Mouse (Mus musculus) heart, adult 10 weeks (tissue): Measurements from ENCODE around the gene Neurl2. TPM values are rescaled to one million over a fixed set of nuclear protein-coding genes. Genes with fewer than 3 reads are reported as not detected.

Source experiments
- polyA plus RNA-seq: library from polyadenylated mRNA; stranded (reverse); fragments of 350-450 nt; fragmentation: Illumina TruSeq; extraction: RNeasy Lipid Tissue Mini Kit (QIAGEN cat#74804); gene quantifications from one replicate; pipeline ENCODE4 v1.2.3, GENCODE M21; 2014; ENCODE audit warnings: low read depth, low replicate concordance

Gene Neurl2
- 44.6 TPM for polyA plus RNA-seq

DNA sequence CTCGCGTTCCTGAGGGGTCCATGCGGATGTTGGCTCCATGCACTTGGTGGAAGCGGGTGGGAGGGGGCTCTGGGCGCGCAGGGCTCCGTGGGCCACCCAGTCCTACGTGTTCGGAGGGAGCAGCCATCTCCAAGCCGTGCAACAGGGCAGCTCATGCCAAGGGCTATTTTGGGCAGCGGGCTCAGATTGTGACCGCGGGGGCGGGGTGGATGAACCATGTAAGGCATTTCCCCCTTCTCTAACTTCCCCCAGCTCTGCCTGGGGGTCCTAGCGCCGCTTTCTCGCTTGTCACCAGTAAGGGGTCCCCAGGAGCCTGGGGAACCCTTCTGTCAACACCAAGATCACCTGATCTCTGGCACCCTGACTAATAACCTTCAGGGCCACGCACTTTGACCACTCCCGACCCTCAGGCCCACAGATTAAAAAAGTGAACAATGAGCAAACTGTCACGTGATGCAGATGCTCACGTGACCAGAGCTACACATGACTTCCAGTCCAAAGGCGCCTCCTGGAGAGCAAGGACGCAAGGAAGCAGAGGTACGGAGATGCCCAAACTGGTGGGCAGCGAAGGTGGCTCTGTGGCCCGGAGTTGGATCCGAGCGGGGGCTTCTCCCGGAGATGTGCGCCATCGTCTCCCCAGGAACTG, at the start of gene Neurl2:
Neurl2 (minus strand) TSS at position 143 of the 646 bp plus-strand sequence.

DNA sequence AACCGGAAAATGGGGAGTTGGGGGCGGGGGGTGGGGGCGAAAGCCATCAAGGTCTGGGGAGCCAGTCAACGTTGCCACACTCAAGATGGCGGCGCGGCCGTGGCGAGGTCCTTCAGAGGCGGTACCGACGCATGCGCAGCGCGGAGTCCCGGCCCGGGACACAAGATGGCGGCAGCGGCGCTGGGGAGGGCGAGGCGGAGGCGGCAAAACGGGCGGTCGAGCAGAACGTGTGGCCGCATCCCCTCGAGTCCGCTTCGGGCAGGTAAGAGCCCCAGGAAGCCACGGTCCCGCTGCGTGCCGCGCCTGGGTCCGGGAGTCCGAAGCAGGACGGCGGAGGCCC, 45.9 kb upstream of the Neurl2 start, which contains the start of gene Pcif1:
Pcif1 (plus strand) TSS at position 77 of the 340 bp plus-strand sequence.

DNA sequence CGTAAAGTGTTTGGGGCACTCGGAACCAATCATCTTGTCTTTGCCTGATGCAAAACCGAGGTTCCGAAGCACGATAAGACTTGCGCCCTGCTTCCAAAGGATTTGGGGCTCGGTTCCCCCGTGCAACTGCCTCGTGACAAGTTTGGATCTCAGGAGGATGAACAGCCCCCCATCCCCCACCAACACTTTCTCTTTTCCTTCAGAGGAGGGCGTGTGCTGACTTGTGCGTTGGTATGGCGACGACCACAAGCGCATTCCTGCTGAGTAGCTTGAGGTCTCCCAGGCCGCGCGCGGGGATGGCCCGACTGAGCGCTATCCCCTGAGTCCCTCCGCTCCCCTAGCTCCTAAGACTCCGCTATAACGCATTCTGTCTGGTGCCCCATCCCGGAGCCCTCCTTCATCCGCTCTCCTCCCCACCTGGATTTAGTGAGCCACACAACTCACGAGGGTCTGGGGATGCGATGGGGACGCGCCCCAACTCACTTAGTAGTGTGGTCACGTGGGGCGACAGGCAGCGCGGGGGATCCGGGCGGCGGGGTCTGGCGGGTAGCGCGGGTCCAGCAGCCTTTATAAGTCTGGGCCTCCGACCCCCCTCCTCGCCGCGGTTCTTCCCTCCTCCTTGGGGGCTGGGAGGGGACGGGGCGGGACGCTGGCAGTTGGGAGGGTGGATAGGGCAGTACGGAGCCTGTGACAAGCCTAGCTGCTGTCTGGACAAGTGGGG, 24.0 kb upstream of the Neurl2 start, which contains the start of gene Pltp:
Pltp (minus strand) TSS at position 611 of the 721 bp plus-strand sequence.

DNA sequence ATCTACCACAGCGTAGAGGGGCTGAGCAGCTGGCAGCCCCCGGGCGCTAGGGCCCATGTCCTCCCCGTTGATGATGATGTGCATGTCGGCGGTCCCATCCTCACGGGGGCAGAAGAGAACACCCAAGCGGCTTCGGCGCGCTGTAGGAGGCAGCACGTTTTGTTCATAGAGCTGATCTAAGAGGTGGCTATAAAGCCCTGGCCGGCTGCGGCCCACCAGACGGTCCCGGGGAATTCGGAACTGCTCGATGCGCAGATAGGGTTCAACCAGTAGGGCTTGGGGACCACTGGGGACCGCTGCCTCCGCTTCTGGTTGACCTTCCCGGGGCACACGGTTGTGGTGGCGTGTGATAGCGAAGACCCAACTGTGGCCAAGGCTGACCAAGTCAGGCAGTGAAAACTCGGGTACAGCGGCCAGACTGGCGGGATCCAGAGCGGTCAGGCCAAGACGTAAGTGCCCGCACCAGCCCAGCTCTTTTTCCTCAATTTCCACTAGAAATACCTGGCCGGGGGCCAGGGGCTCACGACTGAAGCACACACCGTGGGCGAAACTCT, 431 bp downstream of the Neurl2 start, which contains the start of gene Ctsa:
Ctsa (plus strand) TSS at position 126 of the 554 bp plus-strand sequence.

DNA sequence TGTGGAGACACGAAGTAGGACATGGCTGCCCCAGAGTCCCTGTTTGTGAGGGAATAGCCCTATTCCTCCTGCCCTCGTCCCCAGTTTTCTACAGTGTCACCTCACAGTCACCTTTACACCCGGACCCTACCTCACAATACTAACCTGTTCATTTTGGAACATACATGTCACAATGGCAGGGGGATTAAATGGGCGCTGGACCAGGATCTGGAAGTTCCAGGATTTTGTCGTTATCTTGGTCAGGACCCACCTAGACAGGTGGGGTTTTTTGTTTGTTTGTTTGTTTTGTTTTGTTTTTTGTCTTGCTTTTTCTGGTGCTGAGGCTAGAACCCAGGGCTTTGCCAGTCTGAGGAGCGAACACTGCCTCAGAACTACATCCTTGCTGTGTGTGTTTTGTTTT, 4.8 kb downstream of the Neurl2 start, which contains the start of gene Spata25:
Spata25 (minus strand) TSS at position 101 of the 400 bp plus-strand sequence.

DNA sequence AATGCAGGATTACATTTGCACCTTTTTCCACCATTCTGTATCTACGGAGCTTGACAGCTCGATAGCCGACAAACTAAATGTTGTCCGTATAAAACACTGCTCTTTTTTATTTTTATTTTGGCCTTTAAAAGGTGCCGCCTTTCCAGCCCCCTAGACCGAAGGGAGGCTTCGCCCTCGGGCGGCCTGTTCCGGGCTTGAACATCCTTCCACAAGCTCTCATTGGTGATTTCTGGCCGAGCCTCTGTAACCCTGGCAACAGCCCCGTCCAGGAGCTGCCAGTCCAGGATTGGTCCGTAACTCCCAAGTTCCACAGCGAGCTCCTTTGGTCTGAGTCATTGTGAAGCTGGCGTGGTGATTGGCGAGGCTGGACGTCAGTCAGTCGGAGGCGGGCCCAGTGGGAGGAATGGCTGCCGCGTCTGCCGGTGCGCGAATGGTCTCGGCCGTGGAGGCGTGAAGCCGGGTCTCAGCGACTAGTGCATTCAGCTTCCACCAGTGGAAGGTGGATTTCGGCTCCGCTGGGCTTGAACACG, 10.6 kb downstream of the Neurl2 start, which contains the start of gene Zswim1:
Zswim1 (plus strand) TSS at position 51 of the 530 bp plus-strand sequence.

DNA sequence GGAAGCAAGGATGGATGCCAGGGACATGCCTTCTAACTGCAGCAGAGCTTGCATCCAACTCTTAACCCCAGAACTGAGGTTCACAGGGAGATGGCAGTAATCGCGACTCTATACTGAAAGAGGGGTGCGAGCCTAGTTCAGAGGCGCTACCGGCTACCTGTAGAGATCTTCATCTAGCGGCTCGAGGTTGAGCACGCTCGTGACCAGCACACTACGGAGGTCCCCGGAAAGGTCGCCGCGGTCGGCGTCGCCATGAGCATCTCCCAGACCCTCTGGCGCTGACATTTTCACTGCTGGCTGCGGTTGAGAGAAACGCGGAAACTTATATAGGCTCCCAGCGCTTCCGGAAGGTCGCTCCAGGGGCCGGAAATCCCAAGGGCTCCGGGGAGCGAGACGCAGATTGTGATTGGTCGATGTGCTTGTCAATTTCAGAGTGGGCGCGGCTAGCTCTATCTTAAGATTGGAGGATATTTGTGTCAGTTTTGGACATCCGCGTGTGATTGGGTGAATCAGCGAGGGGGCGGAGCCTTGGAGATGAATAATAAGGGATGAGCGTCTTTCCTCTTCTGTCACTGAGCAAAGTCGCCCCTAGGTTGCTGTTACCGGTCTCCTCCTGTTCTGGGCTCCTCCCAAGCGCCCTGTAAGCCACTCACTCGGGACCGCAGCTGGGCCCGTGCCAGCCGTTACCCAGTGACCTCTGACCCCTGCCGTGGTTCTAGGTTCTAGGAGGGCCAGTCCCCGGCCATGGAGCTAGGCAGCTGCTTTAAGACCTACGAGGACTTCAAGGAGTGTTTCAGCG, 28.5 kb downstream of the Neurl2 start, which contains the start of the genes Acot8 and Zswim3:
Acot8 (minus strand) TSS at position 350 of the 799 bp plus-strand sequence.
Zswim3 (plus strand) TSS at position 566 of the 799 bp plus-strand sequence.

DNA sequence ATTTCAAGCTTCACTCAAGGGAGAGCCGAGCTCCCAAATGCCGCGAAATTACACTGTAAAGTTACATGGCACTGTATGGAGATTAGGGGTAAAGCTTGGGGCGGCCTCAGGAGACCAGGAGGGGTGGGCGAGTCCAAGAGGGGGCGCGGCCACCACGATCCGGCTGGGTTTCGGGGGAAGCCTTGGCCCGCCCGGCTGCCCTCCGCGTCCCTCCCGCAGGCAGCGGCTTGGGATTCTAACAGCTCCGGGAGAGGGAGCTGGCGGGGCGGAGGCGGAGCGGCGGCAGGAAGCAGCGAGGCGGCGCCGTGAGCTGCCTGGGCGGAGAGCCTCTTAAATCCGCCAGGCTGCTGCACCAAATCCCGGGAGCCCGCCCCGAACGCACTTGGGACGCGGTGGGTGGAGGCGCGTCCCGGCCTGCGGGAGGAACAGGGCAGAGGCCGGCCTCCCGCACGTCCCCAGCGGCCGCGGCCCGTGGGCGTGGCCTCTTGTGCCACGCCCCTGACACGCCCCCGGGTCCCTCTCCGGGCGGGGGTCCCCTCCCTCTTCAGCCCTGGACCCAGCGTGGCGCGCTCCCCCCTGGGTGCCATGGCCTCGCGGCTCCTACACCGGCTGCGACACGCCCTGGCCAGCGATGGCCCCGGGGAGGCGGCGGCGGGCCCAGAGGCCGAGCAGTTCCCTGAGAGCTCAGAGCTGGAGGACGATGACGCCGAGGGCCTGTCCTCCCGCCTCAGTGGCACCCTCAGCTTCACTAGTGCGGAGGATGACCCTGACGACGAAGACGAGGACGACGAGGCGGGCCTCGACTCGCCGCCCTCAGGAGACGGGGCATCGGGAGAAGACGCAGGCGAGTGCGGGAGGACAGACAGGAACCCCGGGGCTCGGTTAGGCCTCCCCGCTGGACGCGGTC, 47.5 kb downstream of the Neurl2 start, which contains the start of gene Snx21:
Snx21 (plus strand) TSS at position 343 of the 907 bp plus-strand sequence.

Other genes starting within 250 kb of the Neurl2 start
- not detected for gene Wfdc6a, start 248.0 kb downstream of the Neurl2 start, polyA plus RNA-seq
- gene Eppin, start 239.9 kb downstream of the Neurl2 start, polyA plus RNA-seq, result not detected
- gene Wfdc6b, start 219.9 kb downstream of the Neurl2 start, polyA plus RNA-seq, result not detected
- not detected for gene Wfdc8, start 219.8 kb downstream of the Neurl2 start, polyA plus RNA-seq
- gene Wfdc16, start 194.7 kb downstream of the Neurl2 start, polyA plus RNA-seq, result not detected
- gene Wfdc10, start 177.4 kb downstream of the Neurl2 start, polyA plus RNA-seq, result not detected
- gene Wfdc9, start 176.9 kb downstream of the Neurl2 start, polyA plus RNA-seq, result not detected
- not detected for gene Wfdc11, start 159.4 kb downstream of the Neurl2 start, polyA plus RNA-seq
- not detected for gene Wfdc13, start 148.3 kb downstream of the Neurl2 start, polyA plus RNA-seq
- gene Spint4, start 135.0 kb downstream of the Neurl2 start, polyA plus RNA-seq, result not detected
- not detected for gene Spint5, start 118.2 kb downstream of the Neurl2 start, polyA plus RNA-seq
- 1.5 TPM for gene Wfdc3, start 87.5 kb downstream of the Neurl2 start, polyA plus RNA-seq
- 21.1 TPM for gene Dnttip1, start 87.5 kb downstream of the Neurl2 start, polyA plus RNA-seq
- 0.86 TPM for gene Ube2c, start 63.6 kb downstream of the Neurl2 start, polyA plus RNA-seq
- not detected for gene Tnnc2, start 53.5 kb downstream of the Neurl2 start, polyA plus RNA-seq
- gene Snx21, start 47.6 kb downstream of the Neurl2 start, polyA plus RNA-seq, result 26.6 TPM
- gene Acot8, start 28.6 kb downstream of the Neurl2 start, polyA plus RNA-seq, result 11.5 TPM
- gene Zswim3, start 28.4 kb downstream of the Neurl2 start, polyA plus RNA-seq, result 2.6 TPM
- 5.1 TPM for gene Zswim1, start 10.8 kb downstream of the Neurl2 start, polyA plus RNA-seq
- gene Spata25, start 4.9 kb downstream of the Neurl2 start, polyA plus RNA-seq, result not detected
- 159 TPM for gene Ctsa, start 583 bp downstream of the Neurl2 start, polyA plus RNA-seq
- 31.6 TPM for gene Pltp, start 24.3 kb upstream of the Neurl2 start, polyA plus RNA-seq
- gene Pcif1, start 45.8 kb upstream of the Neurl2 start, polyA plus RNA-seq, result 28.1 TPM
- gene Zfp335, start 78.3 kb upstream of the Neurl2 start, polyA plus RNA-seq, result 8.7 TPM
- 1.4 TPM for gene Mmp9, start 107.3 kb upstream of the Neurl2 start, polyA plus RNA-seq
- 0.52 TPM for gene Slc12a5, start 127.3 kb upstream of the Neurl2 start, polyA plus RNA-seq
- gene Ncoa5, start 201.4 kb upstream of the Neurl2 start, polyA plus RNA-seq, result 21.5 TPM
- 2.8 TPM for gene Cd40, start 222.2 kb upstream of the Neurl2 start, polyA plus RNA-seq